Mouse (Mus musculus): ENCODE measurements around the gene Hras. TPM values are rescaled to one million over a fixed set of nuclear protein-coding genes. Genes with fewer than 3 reads are reported as not detected.

The Hras gene
- polyA plus RNA-seq, 1 experiment from 2014 or later: 166 TPM

DNA sequence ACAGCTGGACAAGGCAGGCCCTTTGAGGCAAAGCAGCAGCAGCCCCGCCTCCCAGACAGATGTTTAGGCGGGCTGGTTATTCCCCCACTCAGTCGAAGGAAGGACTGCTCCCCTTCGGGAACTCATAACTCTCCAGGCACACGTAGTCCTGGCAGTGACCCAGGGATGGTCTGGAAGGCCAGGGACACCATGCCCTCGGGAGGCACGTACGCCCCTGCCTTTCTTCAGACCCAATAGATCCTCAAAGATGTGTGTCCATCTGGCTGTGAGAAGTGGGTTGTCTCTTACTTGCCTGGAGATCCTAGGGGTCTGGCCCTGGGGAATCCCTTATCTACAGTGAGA lies 28.3 kb upstream of the Hras start:
- Histone ChIP-seq H3K4me3 (ENCODE audit: low read depth, low read length) (peak overlapping the region; percentile 38), H3K9ac (replicated peaks; ENCODE audit: low read depth, low read length) (peak overlapping the region; percentile 37), H3K27ac (ENCODE audit: low read depth, low read length) (peak overlapping the region; percentile 75), H3K4me2 (ENCODE audit: low read depth, low read length) (peak overlapping the region; percentile 59), H3K4me1 (ENCODE audit: control insufficient read depth, insufficient read depth, low read length) (peaks cover 14% of the 10 kb centered on the region; the same call in 1 of the 2 replicates), H3K36me3 (ENCODE audit: control insufficient read depth, insufficient read depth, low read length) (no peaks in the 10 kb centered on the region), H3K27me3 (ENCODE audit: control insufficient read depth, insufficient read depth, low read length) (no peaks in the 10 kb centered on the region), H3K9me3 (ENCODE audit: control insufficient read depth, low read length) (no peaks in the 10 kb centered on the region)
- 8% methylated on average over 8 of the region's 8 CpGs for WGBS
- ATAC-seq (ENCODE audit: low read depth): no peak

DNA sequence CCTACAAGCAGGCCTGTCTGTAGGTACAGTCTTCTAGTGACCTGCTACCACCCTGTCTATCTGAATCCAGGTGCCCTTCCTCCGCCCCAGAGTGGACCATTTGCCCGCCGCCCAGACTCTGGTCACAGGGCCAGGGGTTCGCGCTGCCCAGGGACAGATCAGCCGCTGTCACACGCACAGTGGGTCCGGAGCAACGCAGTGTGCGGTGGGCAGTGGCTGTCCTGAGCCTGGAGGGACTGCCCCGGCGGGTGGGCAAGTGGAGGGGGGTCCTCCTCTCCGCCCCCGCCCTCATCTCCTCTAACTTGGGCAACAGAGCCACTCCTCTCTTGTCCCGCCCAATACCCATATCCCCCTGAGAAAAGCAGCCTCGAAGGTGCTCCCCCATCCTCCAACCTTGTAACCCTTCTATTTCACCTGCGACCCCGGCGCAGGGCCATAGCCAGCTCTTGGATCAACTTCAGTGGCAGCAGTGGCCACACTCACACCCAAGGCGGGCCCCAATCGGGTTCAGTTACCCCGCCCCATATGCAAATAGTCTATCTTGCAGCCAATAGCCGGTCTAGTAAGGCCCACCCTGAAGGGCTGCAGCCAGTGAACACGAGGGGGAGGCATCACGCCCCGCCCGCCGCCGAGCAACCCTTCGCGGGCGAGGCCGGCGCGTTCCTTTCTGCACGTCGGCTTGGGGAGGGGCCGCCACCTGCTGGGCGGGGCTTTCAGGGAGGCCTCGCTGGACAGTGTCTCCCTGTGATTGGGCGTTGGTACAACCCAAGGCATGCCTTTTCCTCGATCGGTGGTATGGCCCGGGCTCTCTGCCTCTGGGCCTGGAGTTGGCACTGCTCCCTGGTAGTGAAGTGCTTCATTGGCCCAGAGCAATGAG lies 27.7 kb upstream of the Hras start:
- Histone ChIP-seq H3K9me3 (ENCODE audit: control insufficient read depth, low read length) (no peaks in the 10 kb centered on the region), H3K9ac (replicated peaks; ENCODE audit: low read depth, low read length) (peak overlapping the region; percentile 47), H3K4me1 (ENCODE audit: control insufficient read depth, insufficient read depth, low read length) (peaks cover 18% of the 10 kb centered on the region), H3K36me3 (ENCODE audit: control insufficient read depth, insufficient read depth, low read length) (no peaks in the 10 kb centered on the region), H3K27ac (ENCODE audit: low read depth, low read length) (peak overlapping the region; percentile 75), H3K4me3 (ENCODE audit: low read depth, low read length) (peak overlapping the region; percentile 38), H3K27me3 (ENCODE audit: control insufficient read depth, insufficient read depth, low read length) (no peaks in the 10 kb centered on the region), H3K4me2 (ENCODE audit: low read depth, low read length) (peak overlapping the region; percentile 59)
- WGBS: 2% methylated on average over 44 of the region's 44 CpGs
- ATAC-seq (ENCODE audit: low read depth): peak; percentile 95

DNA sequence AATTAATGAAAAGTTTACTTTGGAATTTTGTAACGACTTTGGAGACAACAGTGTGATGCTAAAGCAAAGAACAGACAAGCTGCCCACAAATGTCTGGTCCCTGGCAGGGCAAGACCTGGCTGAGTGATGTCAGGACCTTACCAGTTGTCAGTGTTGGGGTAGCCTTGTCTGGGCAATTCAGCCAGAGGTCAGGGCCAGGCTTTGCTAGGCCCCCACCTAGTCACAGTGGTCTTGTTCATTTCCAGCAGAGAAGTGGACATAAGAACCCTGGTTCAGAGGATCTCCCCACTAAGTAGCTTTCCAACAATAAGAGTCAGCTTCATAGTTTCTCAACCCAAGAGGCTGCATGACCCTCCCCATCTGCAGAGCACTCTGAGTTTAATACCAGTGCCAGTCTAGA lies 26.6 kb upstream of the Hras start:
- Histone ChIP-seq H3K27me3 (ENCODE audit: control insufficient read depth, insufficient read depth, low read length) (no peaks in the 10 kb centered on the region), H3K4me1 (ENCODE audit: control insufficient read depth, insufficient read depth, low read length) (peaks cover 22% of the 10 kb centered on the region), H3K4me2 (ENCODE audit: low read depth, low read length) (no peak overlapping the region), H3K36me3 (ENCODE audit: control insufficient read depth, insufficient read depth, low read length) (no peaks in the 10 kb centered on the region), H3K9me3 (ENCODE audit: control insufficient read depth, low read length) (no peaks in the 10 kb centered on the region), H3K9ac (replicated peaks; ENCODE audit: low read depth, low read length) (no peak overlapping the region), H3K27ac (ENCODE audit: low read depth, low read length) (no peak overlapping the region), H3K4me3 (ENCODE audit: low read depth, low read length) (no peak overlapping the region; the same call in 1 of the 2 replicates)
- no peak for ATAC-seq (ENCODE audit: low read depth)
- 94% methylated on average over 1 of the region's 1 CpGs for WGBS

DNA sequence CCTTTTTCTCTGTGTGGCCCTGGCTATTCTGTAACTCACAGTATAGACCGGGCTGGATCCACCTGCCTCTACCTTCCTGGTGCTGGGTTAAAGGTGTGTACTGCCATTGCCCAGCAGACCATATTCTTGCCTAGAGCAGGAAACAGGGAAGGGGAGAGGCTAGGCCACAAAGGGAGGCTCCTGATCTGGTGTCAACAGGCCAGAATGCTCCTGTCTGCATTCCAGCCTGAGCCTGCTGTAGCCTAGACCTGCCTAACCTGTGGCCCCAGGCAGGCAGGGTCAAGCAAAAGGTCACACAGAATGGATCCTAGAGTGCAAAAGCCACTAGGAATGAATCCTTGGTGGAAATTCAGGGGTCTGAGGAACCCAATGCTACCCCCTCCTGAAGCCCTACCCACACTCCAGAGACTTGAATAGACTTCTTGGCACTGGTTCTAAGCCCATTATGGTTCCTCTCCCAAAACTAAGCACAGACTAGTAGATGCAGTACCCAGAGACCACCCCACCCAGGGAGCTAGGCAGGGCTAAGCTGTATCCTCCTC lies 25.8 kb upstream of the Hras start:
- H3K4me2 ChIP-seq (ENCODE audit: low read depth, low read length): no peak overlapping the region
- no peaks in the 10 kb centered on the region for H3K36me3 ChIP-seq (ENCODE audit: control insufficient read depth, insufficient read depth, low read length)
- WGBS: 94% methylated on average over 1 of the region's 1 CpGs
- H3K4me1 ChIP-seq (ENCODE audit: control insufficient read depth, insufficient read depth, low read length): peaks cover 28% of the 10 kb centered on the region
- no peaks in the 10 kb centered on the region for H3K9me3 ChIP-seq (ENCODE audit: control insufficient read depth, low read length)
- ATAC-seq (ENCODE audit: low read depth): no peak
- no peaks in the 10 kb centered on the region for H3K27me3 ChIP-seq (ENCODE audit: control insufficient read depth, insufficient read depth, low read length)
- no peak overlapping the region for H3K4me3 ChIP-seq (ENCODE audit: low read depth, low read length)
- H3K27ac ChIP-seq (ENCODE audit: low read depth, low read length): no peak overlapping the region
- no peak overlapping the region for H3K9ac ChIP-seq (replicated peaks; ENCODE audit: low read depth, low read length)

DNA sequence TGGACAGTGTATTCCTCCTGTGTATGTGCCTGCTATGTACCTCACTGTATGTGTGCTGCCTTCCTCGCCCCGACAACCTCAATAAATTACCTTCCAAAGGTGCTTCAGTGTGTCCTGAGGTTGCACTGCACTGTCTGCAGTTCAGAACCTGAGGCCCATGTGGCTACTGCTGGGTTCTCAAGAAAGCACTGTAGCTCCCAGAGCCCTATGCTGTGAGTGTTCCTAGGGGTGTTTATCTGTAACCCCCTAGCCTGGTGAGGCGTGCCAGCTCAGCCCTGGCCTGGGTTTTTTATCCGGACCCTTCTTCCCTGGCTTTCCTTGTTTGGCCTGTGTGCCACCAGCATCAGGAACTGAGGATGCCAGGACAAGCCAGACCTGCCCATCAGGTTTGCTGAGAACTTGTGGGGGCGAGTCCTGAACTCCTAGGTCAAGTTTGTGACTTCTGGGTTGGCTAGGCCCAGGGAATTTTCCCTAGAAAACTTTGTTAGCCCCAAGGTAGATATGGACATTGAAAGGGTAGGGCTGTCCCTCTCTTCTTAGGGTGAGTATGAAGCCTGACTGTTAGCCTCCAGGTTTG lies 24.8 kb upstream of the Hras start:
- H3K4me3 ChIP-seq (ENCODE audit: low read depth, low read length): no peak overlapping the region
- H3K27me3 ChIP-seq (ENCODE audit: control insufficient read depth, insufficient read depth, low read length): no peaks in the 10 kb centered on the region
- no peaks in the 10 kb centered on the region for H3K36me3 ChIP-seq (ENCODE audit: control insufficient read depth, insufficient read depth, low read length)
- H3K9me3 ChIP-seq (ENCODE audit: control insufficient read depth, low read length): no peaks in the 10 kb centered on the region
- H3K4me1 ChIP-seq (ENCODE audit: control insufficient read depth, insufficient read depth, low read length): peaks cover 28% of the 10 kb centered on the region
- H3K9ac ChIP-seq (replicated peaks; ENCODE audit: low read depth, low read length): no peak overlapping the region
- no peak for ATAC-seq (ENCODE audit: low read depth)
- no peak overlapping the region for H3K4me2 ChIP-seq (ENCODE audit: low read depth, low read length)
- H3K27ac ChIP-seq (ENCODE audit: low read depth, low read length): no peak overlapping the region
- WGBS: 94% methylated on average over 5 of the region's 5 CpGs

DNA sequence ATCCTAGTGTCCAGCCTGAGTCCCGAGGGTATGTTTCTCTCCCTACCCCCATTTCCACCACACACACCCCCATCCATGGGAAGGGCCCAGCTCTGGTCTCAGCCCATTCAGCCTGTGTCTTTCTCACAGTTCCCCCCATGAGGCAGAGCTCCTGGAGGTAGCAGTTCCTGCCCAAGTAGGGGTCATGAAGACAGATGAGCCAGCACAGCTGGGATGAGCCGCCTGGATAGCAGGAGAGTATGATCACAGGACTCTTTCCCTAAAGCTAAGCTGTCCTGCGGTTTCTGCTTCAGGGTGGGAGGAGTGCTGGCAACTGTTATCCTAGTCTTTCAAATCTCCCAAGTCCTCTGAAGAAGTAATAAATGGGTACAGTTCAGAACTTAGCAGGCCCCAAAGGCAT lies 24.3 kb upstream of the Hras start:
- H3K9ac ChIP-seq (replicated peaks; ENCODE audit: low read depth, low read length): no peak overlapping the region
- no peak overlapping the region for H3K4me3 ChIP-seq (ENCODE audit: low read depth, low read length)
- no peaks in the 10 kb centered on the region for H3K9me3 ChIP-seq (ENCODE audit: control insufficient read depth, low read length)
- peaks cover 28% of the 10 kb centered on the region for H3K4me1 ChIP-seq (ENCODE audit: control insufficient read depth, insufficient read depth, low read length)
- no peak overlapping the region for H3K27ac ChIP-seq (ENCODE audit: low read depth, low read length)
- H3K36me3 ChIP-seq (ENCODE audit: control insufficient read depth, insufficient read depth, low read length): no peaks in the 10 kb centered on the region
- ATAC-seq (ENCODE audit: low read depth): no peak
- WGBS: 88% methylated on average over 3 of the region's 3 CpGs
- no peaks in the 10 kb centered on the region for H3K27me3 ChIP-seq (ENCODE audit: control insufficient read depth, insufficient read depth, low read length)
- H3K4me2 ChIP-seq (ENCODE audit: low read depth, low read length): no peak overlapping the region

DNA sequence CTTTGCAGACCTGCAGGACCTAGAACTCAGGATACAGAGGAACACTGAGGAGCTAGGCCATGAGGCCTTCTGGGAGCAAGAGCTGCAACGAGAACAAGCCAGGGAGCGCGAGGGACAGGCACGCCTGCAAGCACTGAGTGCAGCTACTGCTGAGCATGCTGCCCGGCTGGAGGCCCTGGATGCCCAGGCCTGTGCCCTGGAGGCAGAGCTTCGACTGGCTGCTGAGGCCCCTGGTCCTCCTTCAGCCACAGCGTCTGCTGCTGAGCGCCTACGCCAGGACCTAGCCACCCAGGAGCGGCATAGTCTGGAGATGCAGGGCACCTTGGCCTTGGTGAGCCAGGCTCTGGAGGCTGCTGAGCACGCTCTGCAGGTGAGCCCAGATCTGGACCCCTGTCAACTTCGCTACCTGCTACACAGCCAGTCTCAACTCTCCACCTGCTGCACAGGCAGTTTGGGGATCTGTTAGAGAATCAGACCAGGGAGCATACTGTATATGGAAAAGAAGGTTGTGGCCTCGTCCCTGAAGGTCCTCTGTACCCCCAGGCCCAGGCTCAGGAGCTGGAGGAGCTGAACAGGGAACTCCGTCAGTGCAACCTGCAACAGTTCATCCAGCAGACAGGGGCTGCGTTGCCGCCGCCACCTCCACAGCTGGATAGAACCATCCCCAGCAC lies 23.7 kb upstream of the Hras start:
- no peak overlapping the region for H3K9ac ChIP-seq (replicated peaks; ENCODE audit: low read depth, low read length)

DNA sequence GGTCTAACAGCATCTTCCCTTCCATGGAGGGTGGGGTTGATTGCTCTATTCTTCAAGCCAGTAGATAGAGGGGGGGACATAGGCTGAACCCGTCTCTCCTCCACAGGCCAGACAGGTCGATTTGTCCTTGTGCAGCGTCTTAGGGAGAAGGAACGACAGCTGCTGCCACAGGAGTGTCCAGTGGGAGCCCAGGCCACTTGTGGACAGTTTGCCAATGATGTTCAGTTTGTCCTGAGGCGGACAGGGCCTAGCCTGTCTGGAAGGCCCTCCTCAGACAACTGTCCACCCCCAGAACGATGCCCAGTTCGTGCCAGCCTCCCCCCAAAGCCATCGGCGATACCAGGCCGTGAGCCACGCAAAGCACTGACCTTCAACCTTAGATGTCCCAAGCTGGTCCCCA lies 23.1 kb upstream of the Hras start:
- ATAC-seq (ENCODE audit: low read depth): no peak
- Histone ChIP-seq H3K9ac (replicated peaks; ENCODE audit: low read depth, low read length) (no peak overlapping the region), H3K4me3 (ENCODE audit: low read depth, low read length) (no peak overlapping the region), H3K4me2 (ENCODE audit: low read depth, low read length) (peak overlapping the region; percentile 91), H3K4me1 (ENCODE audit: control insufficient read depth, insufficient read depth, low read length) (peaks cover 21% of the 10 kb centered on the region), H3K9me3 (ENCODE audit: control insufficient read depth, low read length) (no peaks in the 10 kb centered on the region), H3K27me3 (ENCODE audit: control insufficient read depth, insufficient read depth, low read length) (no peaks in the 10 kb centered on the region), H3K36me3 (ENCODE audit: control insufficient read depth, insufficient read depth, low read length) (no peaks in the 10 kb centered on the region), H3K27ac (ENCODE audit: low read depth, low read length) (no peak overlapping the region)
- WGBS: 90% methylated on average over 11 of the region's 11 CpGs

More for the DNA sequence above, 23.7 kb upstream of the Hras start:
- no peak for ATAC-seq (ENCODE audit: low read depth)
- 92% methylated on average over 17 of the region's 17 CpGs for WGBS
- Histone ChIP-seq H3K9me3 (ENCODE audit: control insufficient read depth, low read length) (no peaks in the 10 kb centered on the region), H3K4me2 (ENCODE audit: low read depth, low read length) (no peak overlapping the region), H3K36me3 (ENCODE audit: control insufficient read depth, insufficient read depth, low read length) (no peaks in the 10 kb centered on the region), H3K27me3 (ENCODE audit: control insufficient read depth, insufficient read depth, low read length) (no peaks in the 10 kb centered on the region), H3K27ac (ENCODE audit: low read depth, low read length) (no peak overlapping the region), H3K4me3 (ENCODE audit: low read depth, low read length) (no peak overlapping the region), H3K4me1 (ENCODE audit: control insufficient read depth, insufficient read depth, low read length) (peaks cover 27% of the 10 kb centered on the region)

Data from neural tube, embryonic 14.5 days (tissue).